29 mouse cellular contexts compared by ENCODE assay signal in the genomic region with DNA sequence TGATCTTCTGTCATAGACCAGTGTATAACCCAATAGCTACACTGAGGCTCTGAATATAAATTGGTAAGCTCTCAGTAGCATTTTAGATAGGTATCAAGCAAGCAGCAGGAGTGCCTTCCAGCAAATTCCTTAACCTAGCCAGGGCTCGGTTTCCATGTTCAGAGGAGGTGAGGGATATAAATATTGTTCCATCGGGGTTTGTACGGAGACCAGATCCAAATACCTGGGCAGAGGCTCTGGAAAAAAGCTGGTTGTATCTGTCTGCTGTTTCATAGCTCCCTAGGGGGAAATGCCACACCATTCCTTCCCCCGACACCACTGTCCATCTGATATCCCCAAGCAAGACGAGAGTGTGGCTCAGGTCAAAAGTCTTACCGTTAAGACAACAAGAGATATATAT.
"Had no signal": no experiment of that assay in that cellular context is flagged by ENCODE, and none has a peak within 500 bp of the region (broad histone marks: within the 10 kb centered on the region; RNA-seq: fewer than 3 reads in every experiment).

No protein-coding gene starts in this region.

- H3K4me3 ChIP-seq: heart, embryonic 13.5 days; heart, embryonic 15.5 days; hindbrain, embryonic 10.5 days; hindbrain, embryonic 12.5 days; hindbrain, embryonic 13.5 days; hindbrain, embryonic 15.5 days; intestine, embryonic 15.5 days; kidney, embryonic 15.5 days; layer of hippocampus, adult 2 months; left cerebral cortex, adult 2 months had no signal

- H3K27ac ChIP-seq: heart, embryonic 13.5 days; heart, embryonic 15.5 days; hindbrain, embryonic 10.5 days; hindbrain, embryonic 12.5 days; hindbrain, embryonic 13.5 days; hindbrain, embryonic 14.5 days; hindbrain, embryonic 15.5 days; hindbrain, postnatal 0 days; intestine, embryonic 15.5 days; kidney, embryonic 15.5 days; kidney, postnatal 0 days; layer of hippocampus, adult 2 months; left cerebral cortex, adult 2 months had no signal

- DNase-seq: heart, postnatal 10 days; heart, postnatal 14 days; heart, postnatal 36 days; heart, postnatal 4 days; kidney, adult 11 months; kidney, adult 18-20 months; kidney, adult 2 months; kidney, adult 8-10 months; kidney, adult 9 months; kidney, postnatal 10 days; kidney, postnatal 14 days; kidney, postnatal 25 days; kidney, postnatal 36 days; kidney, postnatal 4 days; layer of hippocampus, adult 9-11 months; layer of hippocampus, postnatal 36 days had no signal
